Comparison of ENCODE assay signal across 9 mouse cellular contexts in genomic region chr2:152349842-152350540, GRCm38 (mm10). TPM values are rescaled to one million over a fixed set of nuclear protein-coding genes. Genes with fewer than 3 reads are reported as not detected.
DNase-seq lines count a peak whose midpoint lies in the region; ATAC-seq and TF ChIP-seq lines count a peak whose summit lies in the region.
"Had no signal": no experiment of that assay in that cellular context is flagged by ENCODE, and none has a peak within 500 bp of the region (broad histone marks: within the 10 kb centered on the region; RNA-seq: fewer than 3 reads in every experiment).

No protein-coding gene starts in this region.

- 83% methylated on average over 8 of the region's 8 CpGs for WGBS in embryonic facial prominence, embryonic 14.5 days
- 88% methylated on average over 8 of the region's 8 CpGs for whole genome bisulfite sequencing in embryonic facial prominence, embryonic 10.5 days
- 84% methylated on average over 8 of the region's 8 CpGs for WGBS in heart, embryonic 15.5 days
- WGBS in stomach, embryonic 14.5 days: 86% methylated on average over 8 of the region's 8 CpGs
- 90% methylated on average over 8 of the region's 8 CpGs for WGBS in midbrain, embryonic 16.5 days

- H3K36me3 ChIP-seq in embryonic facial prominence, embryonic 14.5 days (ENCODE audit: control insufficient read depth, insufficient read depth, low read length): no peaks in the 10 kb centered on the region
- no peaks in the 10 kb centered on the region for H3K36me3 ChIP-seq in embryonic facial prominence, embryonic 10.5 days (replicated peaks)
- H3K36me3 ChIP-seq in heart, embryonic 15.5 days: no peaks in the 10 kb centered on the region
- H3K36me3 ChIP-seq in stomach, embryonic 14.5 days (ENCODE audit: control insufficient read depth, insufficient read depth, low read length): no peaks in the 10 kb centered on the region
- H3K36me3 ChIP-seq in midbrain, embryonic 16.5 days (ENCODE audit: control insufficient read depth, insufficient read depth, low read length): no peaks in the 10 kb centered on the region

- no peak overlapping the region for H3K4me3 ChIP-seq in embryonic facial prominence, embryonic 14.5 days (ENCODE audit: low read depth, low read length)
- H3K4me3 ChIP-seq in embryonic facial prominence, embryonic 10.5 days: no peak overlapping the region
- H3K4me3 ChIP-seq in heart, embryonic 15.5 days: no peak overlapping the region
- H3K4me3 ChIP-seq in stomach, embryonic 14.5 days (ENCODE audit: low read depth, low read length): no peak overlapping the region
- H3K4me3 ChIP-seq in midbrain, embryonic 16.5 days (ENCODE audit: low read depth, low read length): no peak overlapping the region
- H3K4me3 ChIP-seq: erythroblast, embryonic 14.5 days had no signal

- TF ChIP-seq CTCF in Patski (IDR thresholded peaks at IDR 0.05): no peak

- no peaks in the 10 kb centered on the region for H3K27me3 ChIP-seq in embryonic facial prominence, embryonic 14.5 days (replicated peaks; ENCODE audit: control insufficient read depth, insufficient read depth, low read length)
- H3K27me3 ChIP-seq in embryonic facial prominence, embryonic 10.5 days (replicated peaks; ENCODE audit: low read depth, poor library complexity, severe bottlenecking): peaks cover 8% of the 10 kb centered on the region
- no peaks in the 10 kb centered on the region for H3K27me3 ChIP-seq in Patski
- no peaks in the 10 kb centered on the region for H3K27me3 ChIP-seq in heart, embryonic 15.5 days
- no peaks in the 10 kb centered on the region for H3K27me3 ChIP-seq in stomach, embryonic 14.5 days (ENCODE audit: control insufficient read depth, insufficient read depth, low read length)
- H3K27me3 ChIP-seq in midbrain, embryonic 16.5 days (ENCODE audit: control insufficient read depth, insufficient read depth, low read depth, low read length): no peaks in the 10 kb centered on the region

- peak; percentile 70; the same call in 1 of the 2 replicates for ATAC-seq in embryonic facial prominence, embryonic 14.5 days (ENCODE audit: low read depth)
- ATAC-seq in Patski: peak; percentile 86
- peak; percentile 51; the same call in 1 of the 2 replicates for ATAC-seq in heart, embryonic 15.5 days (replicated peaks; ENCODE audit: insufficient number of reproducible peaks, insufficient read depth, low FRiP score, low read depth)
- peak; percentile 56; the same call in 1 of the 2 replicates for ATAC-seq in stomach, embryonic 14.5 days (ENCODE audit: insufficient number of reproducible peaks, insufficient read depth, low FRiP score, low read depth)
- ATAC-seq in midbrain, embryonic 16.5 days: no peak

- H3K4me1 ChIP-seq in embryonic facial prominence, embryonic 14.5 days (ENCODE audit: control insufficient read depth, insufficient read depth, low read length): no peaks in the 10 kb centered on the region
- H3K4me1 ChIP-seq in embryonic facial prominence, embryonic 10.5 days: peaks cover 5% of the 10 kb centered on the region; the same call in 1 of the 2 replicates
- peaks cover 11% of the 10 kb centered on the region for H3K4me1 ChIP-seq in heart, embryonic 15.5 days (replicated peaks)
- H3K4me1 ChIP-seq in stomach, embryonic 14.5 days (ENCODE audit: control insufficient read depth, insufficient read depth, low read length): no peaks in the 10 kb centered on the region
- no peaks in the 10 kb centered on the region for H3K4me1 ChIP-seq in midbrain, embryonic 16.5 days (ENCODE audit: control insufficient read depth, insufficient read depth, low read length)

- no peaks in the 10 kb centered on the region for H3K9me3 ChIP-seq in embryonic facial prominence, embryonic 14.5 days (ENCODE audit: control insufficient read depth, low read length)
- no peaks in the 10 kb centered on the region for H3K9me3 ChIP-seq in embryonic facial prominence, embryonic 10.5 days
- no peaks in the 10 kb centered on the region for H3K9me3 ChIP-seq in heart, embryonic 15.5 days (replicated peaks)
- no peaks in the 10 kb centered on the region for H3K9me3 ChIP-seq in stomach, embryonic 14.5 days (ENCODE audit: control insufficient read depth, low read depth, low read length)
- H3K9me3 ChIP-seq in midbrain, embryonic 16.5 days (replicated peaks; ENCODE audit: control insufficient read depth, low read length, poor library complexity, severe bottlenecking): no peaks in the 10 kb centered on the region

- in situ Hi-C loops in Patski (cut with MboI; ENCODE audit: low pct_unique_long_range_greater_than_20kb): loop anchor here (5.0 to 25.0 kb wide), 2 partner anchors 243 to 438 kb away; partner anchors contain the start of genes Angpt4 and Srxn1

- H3K27ac ChIP-seq in embryonic facial prominence, embryonic 14.5 days (replicated peaks; ENCODE audit: low read depth, low read length): no peak overlapping the region
- no peak overlapping the region for H3K27ac ChIP-seq in embryonic facial prominence, embryonic 10.5 days (replicated peaks)
- no peak overlapping the region for H3K27ac ChIP-seq in heart, embryonic 15.5 days
- H3K27ac ChIP-seq in stomach, embryonic 14.5 days (ENCODE audit: low read length): no peak overlapping the region
- no peak overlapping the region for H3K27ac ChIP-seq in midbrain, embryonic 16.5 days (ENCODE audit: low read length)

- DNase-seq in embryonic facial prominence, embryonic 14.5 days (ENCODE audit: low spot score): peak; percentile 86
- DNase-seq in embryonic facial prominence, embryonic 10.5 days (ENCODE audit: low spot score): no peak
- DNase-seq in Patski (ENCODE audit: low read depth, low spot score): peak; percentile 83
- DNase-seq in left cerebral cortex, postnatal 36 days (ENCODE audit: low spot score in 2 of 2): peak; percentile 33 to 38
- no peak for DNase-seq in cerebellum, adult 11-12 months

- CTCF ChIA-PET in Patski (lab: Charles Lee): interaction anchor here (3.3 kb wide), 1 partner anchor 13 kb away, joined by 23 read pairs; no protein-coding TSS in a partner anchor

- POLR2A ChIA-PET in Patski (lab: Charles Lee): interaction anchor here (0.7 to 1.0 kb wide), 3 partner anchors 10 to 117 kb away, joined by 3 to 6 read pairs (median 6); no protein-coding TSS in a partner anchor

- intact Hi-C loops in left cerebral cortex, postnatal 36 days (cut with DNase I): no loop called here

- no peak overlapping the region for H3K9ac ChIP-seq in embryonic facial prominence, embryonic 14.5 days (ENCODE audit: low read depth, low read length)
- H3K9ac ChIP-seq in heart, embryonic 15.5 days: no peak overlapping the region
- no peak overlapping the region for H3K9ac ChIP-seq in stomach, embryonic 14.5 days (replicated peaks; ENCODE audit: low read depth, low read length)
- no peak overlapping the region for H3K9ac ChIP-seq in midbrain, embryonic 16.5 days (ENCODE audit: low read depth, low read length)

- no peak overlapping the region for H3K4me2 ChIP-seq in embryonic facial prominence, embryonic 14.5 days (ENCODE audit: low read depth, low read length)
- no peak overlapping the region for H3K4me2 ChIP-seq in heart, embryonic 15.5 days
- no peak overlapping the region for H3K4me2 ChIP-seq in stomach, embryonic 14.5 days (replicated peaks; ENCODE audit: low read depth, low read length)
- H3K4me2 ChIP-seq in midbrain, embryonic 16.5 days (ENCODE audit: low read length): no peak overlapping the region

RNA-seq across cellular contexts. Expression of gene Trib3, which starts 6.2 kb away (rescaled TPM):
- polyA plus RNA-seq in embryonic facial prominence, embryonic 14.5 days (2014; fragmentation: Nextera tagmentation; extraction: Ambion mirVana): 3.0 and 3.3 TPM in 2 replicates
- 2.5 and 3.0 TPM in 2 replicates for polyA plus RNA-seq in embryonic facial prominence, embryonic 10.5 days (2016; fragmentation: Nextera tagmentation; extraction: Ambion mirVana)
- polyA plus RNA-seq in Patski (2021): 19.6 TPM
- 2.9 and 3.1 TPM in 2 replicates for polyA plus RNA-seq in heart, embryonic 15.5 days (2015; fragmentation: Nextera tagmentation; extraction: Ambion mirVana)
- total RNA-seq in left cerebral cortex, postnatal 36 days (2021): 1 to 10 TPM in 1 of 2 experiments, under 1 TPM in 1; 0.62 to 1.7 TPM
- 0.73 and 1.1 TPM in 2 replicates for polyA plus RNA-seq in stomach, embryonic 14.5 days (2014; fragmentation: Nextera tagmentation; extraction: Ambion mirVana)
- 1.9 and 2.4 TPM in 2 replicates for polyA plus RNA-seq in midbrain, embryonic 16.5 days (2015; fragmentation: Nextera tagmentation; extraction: Ambion mirVana)

RNA-seq across cellular contexts. Expression of gene Rbck1, which starts 17.5 kb away (rescaled TPM):
- 79.5 and 82.2 TPM in 2 replicates for polyA plus RNA-seq in embryonic facial prominence, embryonic 14.5 days (2014; fragmentation: Nextera tagmentation; extraction: Ambion mirVana)
- polyA plus RNA-seq in embryonic facial prominence, embryonic 10.5 days (2016; fragmentation: Nextera tagmentation; extraction: Ambion mirVana): 96.2 and 98.1 TPM in 2 replicates
- polyA plus RNA-seq in Patski (2021): 101 TPM
- 54.3 and 79.1 TPM in 2 replicates for polyA plus RNA-seq in heart, embryonic 15.5 days (2015; fragmentation: Nextera tagmentation; extraction: Ambion mirVana)
- 100 to 1,000 TPM in 1 of 2 experiments, 10 to 100 TPM in 1; 92.3 to 124 TPM for total RNA-seq in left cerebral cortex, postnatal 36 days (2021)
- polyA plus RNA-seq in stomach, embryonic 14.5 days (2014; fragmentation: Nextera tagmentation; extraction: Ambion mirVana): 81.9 and 88.1 TPM in 2 replicates
- 101 and 104 TPM in 2 replicates for polyA plus RNA-seq in midbrain, embryonic 16.5 days (2015; fragmentation: Nextera tagmentation; extraction: Ambion mirVana)

RNA-seq across cellular contexts. Expression of gene Nrsn2, which starts 26.4 kb away (rescaled TPM):
- polyA plus RNA-seq in embryonic facial prominence, embryonic 14.5 days (2014; fragmentation: Nextera tagmentation; extraction: Ambion mirVana): 2.5 and 2.7 TPM in 2 replicates
- polyA plus RNA-seq in embryonic facial prominence, embryonic 10.5 days (2016; fragmentation: Nextera tagmentation; extraction: Ambion mirVana): 0.87 and 2.5 TPM in 2 replicates
- polyA plus RNA-seq in Patski (2021): not detected
- 1.6 and 2.1 TPM in 2 replicates for polyA plus RNA-seq in heart, embryonic 15.5 days (2015; fragmentation: Nextera tagmentation; extraction: Ambion mirVana)
- 10 to 100 TPM; 66.2 to 81.9 TPM for total RNA-seq in left cerebral cortex, postnatal 36 days (2021)
- polyA plus RNA-seq in stomach, embryonic 14.5 days (2014; fragmentation: Nextera tagmentation; extraction: Ambion mirVana): 2.2 and 3.8 TPM in 2 replicates
- 50.8 and 64.8 TPM in 2 replicates for polyA plus RNA-seq in midbrain, embryonic 16.5 days (2015; fragmentation: Nextera tagmentation; extraction: Ambion mirVana)
- polyA plus RNA-seq: erythroblast, embryonic 14.5 days had no signal

RNA-seq across cellular contexts. Expression of gene Sox12, which starts 47.9 kb away (rescaled TPM):
- polyA plus RNA-seq in embryonic facial prominence, embryonic 14.5 days (2014; fragmentation: Nextera tagmentation; extraction: Ambion mirVana): 10.4 and 11.4 TPM in 2 replicates
- polyA plus RNA-seq in embryonic facial prominence, embryonic 10.5 days (2016; fragmentation: Nextera tagmentation; extraction: Ambion mirVana): 10.6 and 11.5 TPM in 2 replicates
- 19.6 TPM for polyA plus RNA-seq in Patski (2021)
- polyA plus RNA-seq in heart, embryonic 15.5 days (2015; fragmentation: Nextera tagmentation; extraction: Ambion mirVana): 6.5 and 7.0 TPM in 2 replicates
- 10 to 100 TPM; 14.7 to 15.6 TPM for total RNA-seq in left cerebral cortex, postnatal 36 days (2021)
- 13.6 and 15.7 TPM in 2 replicates for polyA plus RNA-seq in stomach, embryonic 14.5 days (2014; fragmentation: Nextera tagmentation; extraction: Ambion mirVana)
- polyA plus RNA-seq in midbrain, embryonic 16.5 days (2015; fragmentation: Nextera tagmentation; extraction: Ambion mirVana): 12.1 and 14.0 TPM in 2 replicates

RNA-seq across cellular contexts. Expression of gene Tbc1d20, which starts 56.4 kb away (rescaled TPM):
- 31.0 and 32.2 TPM in 2 replicates for polyA plus RNA-seq in embryonic facial prominence, embryonic 14.5 days (2014; fragmentation: Nextera tagmentation; extraction: Ambion mirVana)
- polyA plus RNA-seq in embryonic facial prominence, embryonic 10.5 days (2016; fragmentation: Nextera tagmentation; extraction: Ambion mirVana): 30.8 and 32.0 TPM in 2 replicates
- 71.4 TPM for polyA plus RNA-seq in Patski (2021)
- polyA plus RNA-seq in heart, embryonic 15.5 days (2015; fragmentation: Nextera tagmentation; extraction: Ambion mirVana): 28.8 and 35.4 TPM in 2 replicates
- 10 to 100 TPM; 53.6 to 57.1 TPM for total RNA-seq in left cerebral cortex, postnatal 36 days (2021)
- 40.0 and 45.5 TPM in 2 replicates for polyA plus RNA-seq in stomach, embryonic 14.5 days (2014; fragmentation: Nextera tagmentation; extraction: Ambion mirVana)
- 33.6 and 34.2 TPM in 2 replicates for polyA plus RNA-seq in midbrain, embryonic 16.5 days (2015; fragmentation: Nextera tagmentation; extraction: Ambion mirVana)

Comparison
In these comparisons a context has a peak if more than half of its experiments do, and no peak if none do; other contexts are left out.
1. DNase-seq: peak in embryonic facial prominence, embryonic 14.5 days (single experiment), Patski (single experiment) and left cerebral cortex, postnatal 36 days (2 of 2); none in embryonic facial prominence, embryonic 10.5 days (single experiment) and cerebellum, adult 11-12 months (single experiment).
2. RNA of gene Nrsn2, which starts 26.4 kb away (polyA plus RNA-seq): 50.8 to 64.8 TPM in midbrain, embryonic 16.5 days; 2.2 to 3.8 TPM in stomach, embryonic 14.5 days, 2.5 to 2.7 TPM in embryonic facial prominence, embryonic 14.5 days, 0.87 to 2.5 TPM in embryonic facial prominence, embryonic 10.5 days, 1.6 to 2.1 TPM in heart, embryonic 15.5 days and not detected in Patski (single experiment); every median in the first group is over 10 times any median in the second.